Mouse (Mus musculus) yolk sac, embryonic 10.5 days (tissue): ENCODE measurements around the gene Nprl3.
A peak's percentile ranks its signal among the peaks of the same experiment; 100 is the strongest.

Source experiments
- DNase-seq: peaks from one replicate; pipeline ENCODE4 v3.0.0-alpha.2; 2017; ENCODE audit warnings: low spot score

Nprl3 gene

GRCm38 (mm10) chr11:32244617-32245016, 22.9 kb downstream of the Nprl3 start:
- DNase-seq, result no peak

- DNase-seq, result no peak
These were observed 23.4 kb downstream of the Nprl3 start for GRCm38 (mm10) chr11:32244064-32244463.

- no peak for DNase-seq
These were observed 24.1 kb downstream of the Nprl3 start for GRCm38 (mm10) chr11:32243205-32243955.

GRCm38 (mm10) chr11:32242209-32242608, 25.3 kb downstream of the Nprl3 start:
- DNase-seq, result no peak

GRCm38 (mm10) chr11:32241391-32241790, 26.1 kb downstream of the Nprl3 start:
- DNase-seq, result no peak

GRCm38 (mm10) chr11:32238093-32238860, 29.2 kb downstream of the Nprl3 start:
- no peak for DNase-seq

- no peak for DNase-seq
These were observed 30.1 kb downstream of the Nprl3 start for GRCm38 (mm10) chr11:32237411-32237795.

- no peak for DNase-seq
These were observed 30.6 kb downstream of the Nprl3 start for GRCm38 (mm10) chr11:32236712-32237410.

GRCm38 (mm10) chr11:32236132-32236531, 31.4 kb downstream of the Nprl3 start:
- no peak for DNase-seq

- DNase-seq, result no peak
These were observed 31.9 kb downstream of the Nprl3 start for GRCm38 (mm10) chr11:32235646-32236045.

- no peak for DNase-seq
These were observed 32.6 kb downstream of the Nprl3 start for GRCm38 (mm10) chr11:32234816-32235485.

- no peak for DNase-seq
These were observed 33.6 kb downstream of the Nprl3 start for GRCm38 (mm10) chr11:32233895-32234294.

- no peak for DNase-seq
These were observed 34.7 kb downstream of the Nprl3 start for GRCm38 (mm10) chr11:32232848-32233247.

GRCm38 (mm10) chr11:32231125-32231524, 36.4 kb downstream of the Nprl3 start:
- DNase-seq, result no peak

GRCm38 (mm10) chr11:32230220-32230619, 37.3 kb downstream of the Nprl3 start:
- no peak for DNase-seq

GRCm38 (mm10) chr11:32228292-32228845, 39.1 kb downstream of the Nprl3 start:
- no peak for DNase-seq

GRCm38 (mm10) chr11:32227555-32227954, 40.0 kb downstream of the Nprl3 start:
- no peak for DNase-seq

- no peak for DNase-seq
These were observed 40.5 kb downstream of the Nprl3 start for GRCm38 (mm10) chr11:32227041-32227440.

GRCm38 (mm10) chr11:32226124-32226871, 41.2 kb downstream of the Nprl3 start, which contains the start of gene Mpg:
Gene Mpg, plus strand, starts transcription at chr11:32226505.
- DNase-seq, result peak; percentile 86

GRCm38 (mm10) chr11:32225222-32226104, 42.0 kb downstream of the Nprl3 start:
- DNase-seq, result no peak
